Mouse (Mus musculus) left cerebral cortex, adult 18-20 months (tissue): ENCODE measurements around the gene Rdh1. TPM values are rescaled to one million over a fixed set of nuclear protein-coding genes. Genes with fewer than 3 reads are reported as not detected.

Experiments
- DNase-seq, 2 experiments: peaks; one replicate each; pipeline ENCODE4 v3.0.0; 2021 to 2022; ENCODE audit warnings: low spot score in 2 of 2, mixed read lengths in 1 of 2
- long read RNA-seq, 2 experiments: library from polyadenylated mRNA; stranded (forward); transcript quantifications; one replicate each; pipeline ENCODE4 v2.0.0; 2021
- total RNA-seq, 2 experiments: library from RNA; stranded (reverse); gene quantifications; 2 replicates each; pipeline ENCODE4 v1.2.3; 2021

Rdh1 gene
- total RNA-seq = under 1 TPM in 1 of 2 experiments, not detected in 1; 0.19 TPM
- long read RNA-seq, experiment 1 = 0 reads
- long read RNA-seq, experiment 2 = 0 reads

GRCm38 (mm10) chr10:127759181-127760110 lies at the start of gene Rdh1, which contains the start of gene Rdh16f1:
TSS of gene Rdh1 (plus strand) at chr10:127759721.
TSS of gene Rdh16f1 (plus strand) at chr10:127759787.
- no peak for DNase-seq

- DNase-seq = no peak
These were observed 49.2 kb upstream of the Rdh1 start for GRCm38 (mm10) chr10:127710331-127710730.

GRCm38 (mm10) chr10:127712736-127713135 lies 46.8 kb upstream of the Rdh1 start:
- DNase-seq = no peak

DNA sequence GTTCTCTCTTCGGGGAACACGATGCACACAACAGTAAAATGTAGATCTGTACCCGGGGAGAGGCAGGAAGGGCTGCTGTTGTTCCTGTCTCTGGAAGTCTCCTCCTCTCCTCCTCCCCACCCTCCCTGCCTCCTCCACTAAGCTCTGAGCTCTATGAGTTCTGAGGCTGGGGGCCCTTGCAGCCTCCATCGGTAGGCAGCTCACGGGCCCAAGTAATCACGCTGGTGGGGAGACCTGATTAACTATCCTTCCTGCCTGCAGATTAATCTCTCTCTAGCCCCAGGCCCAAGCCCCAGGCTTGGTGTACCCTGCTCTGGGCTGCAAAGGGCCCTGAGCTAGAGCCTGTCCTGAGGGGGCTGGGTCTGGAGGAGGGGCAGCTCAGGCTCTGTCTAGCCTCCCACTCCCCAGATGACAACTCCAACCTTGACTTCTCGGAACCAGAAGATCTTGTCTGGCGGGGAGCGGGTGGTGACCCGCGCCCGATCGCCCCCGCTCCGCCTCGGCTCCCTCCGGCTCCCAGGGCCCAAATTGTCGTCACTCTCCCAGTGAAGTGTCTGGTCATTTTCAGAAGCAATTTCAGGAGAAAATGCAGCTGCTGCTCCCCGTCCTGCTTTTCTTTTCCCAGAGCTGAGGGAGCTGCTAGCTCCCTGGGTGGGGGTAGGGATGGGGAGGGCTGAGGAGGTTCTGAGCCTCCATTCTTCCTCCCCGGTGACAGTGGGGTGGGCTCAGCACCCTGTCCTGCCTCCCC lies 37.7 kb upstream of the Rdh1 start:
- DNase-seq = peak; percentile 16 to 31

GRCm38 (mm10) chr10:127724178-127724577 lies 35.3 kb upstream of the Rdh1 start, which contains the start of gene Tac2:
TSS of gene Tac2 (plus strand) at chr10:127724478.
- DNase-seq = no peak

- DNase-seq = no peak
These were observed 34.4 kb upstream of the Rdh1 start for GRCm38 (mm10) chr10:127725136-127725535.

DNA sequence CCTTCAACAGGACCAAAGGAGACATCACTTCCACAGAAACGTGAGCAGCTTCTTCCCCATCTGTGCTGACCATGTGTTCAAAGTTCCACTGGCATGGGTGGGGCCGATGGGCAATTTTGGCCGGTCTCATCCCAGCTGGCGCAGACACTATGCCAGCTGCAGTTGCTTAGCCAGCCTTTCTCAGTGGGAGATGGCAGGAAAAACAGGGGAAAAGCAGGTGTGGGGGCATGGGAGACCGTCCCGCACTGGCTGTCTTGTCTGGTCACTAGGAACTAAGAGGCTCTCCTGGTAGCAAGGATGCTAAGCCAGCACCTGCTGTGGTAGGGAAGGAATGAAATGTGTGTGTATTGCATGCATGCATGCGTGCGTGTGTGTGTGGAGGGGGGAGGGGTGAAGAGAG lies 31.1 kb upstream of the Rdh1 start:
- no peak for DNase-seq

GRCm38 (mm10) chr10:127730285-127730932 lies 29.1 kb upstream of the Rdh1 start:
- peak in 1 of 2 experiments; percentile 42 for DNase-seq

DNA sequence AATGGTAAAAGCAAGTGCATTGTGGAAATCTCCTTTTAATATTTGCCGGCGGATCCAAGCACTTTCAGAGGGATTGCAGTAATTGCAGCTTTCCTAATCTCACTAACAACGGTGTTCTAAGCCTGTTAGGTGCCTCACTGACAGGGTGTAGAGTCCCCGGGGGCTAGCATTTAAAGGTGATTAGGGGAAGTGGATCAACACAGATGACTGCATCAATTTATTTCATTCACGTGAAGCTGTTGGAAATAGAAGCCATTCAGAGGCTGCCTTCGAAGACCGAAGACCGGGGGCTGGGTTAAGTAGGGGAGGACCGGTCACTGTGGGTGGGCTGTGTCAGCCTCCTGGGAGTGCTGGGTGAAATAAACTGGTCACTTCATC lies 28.6 kb upstream of the Rdh1 start:
- DNase-seq = no peak

DNA sequence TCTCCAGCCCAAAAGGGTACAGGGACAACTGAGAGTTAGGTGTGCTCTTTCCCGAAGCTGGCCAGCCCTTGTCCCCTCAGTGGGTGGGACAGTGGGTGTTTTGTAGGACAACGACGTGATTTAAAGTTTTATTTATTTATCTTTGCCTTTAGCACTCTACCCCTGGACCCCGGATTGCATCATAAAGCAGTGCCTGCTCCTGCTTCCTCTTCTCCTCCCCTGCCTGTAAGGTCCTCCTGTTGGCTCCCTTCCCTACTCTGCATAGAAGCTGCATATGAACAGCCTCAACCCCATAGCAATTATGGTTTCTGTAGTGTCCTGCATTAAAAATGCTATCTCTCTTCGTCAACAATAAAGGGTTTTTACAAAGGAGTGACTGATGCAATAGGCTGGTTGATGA lies 28.1 kb upstream of the Rdh1 start:
- DNase-seq = no peak

DNA sequence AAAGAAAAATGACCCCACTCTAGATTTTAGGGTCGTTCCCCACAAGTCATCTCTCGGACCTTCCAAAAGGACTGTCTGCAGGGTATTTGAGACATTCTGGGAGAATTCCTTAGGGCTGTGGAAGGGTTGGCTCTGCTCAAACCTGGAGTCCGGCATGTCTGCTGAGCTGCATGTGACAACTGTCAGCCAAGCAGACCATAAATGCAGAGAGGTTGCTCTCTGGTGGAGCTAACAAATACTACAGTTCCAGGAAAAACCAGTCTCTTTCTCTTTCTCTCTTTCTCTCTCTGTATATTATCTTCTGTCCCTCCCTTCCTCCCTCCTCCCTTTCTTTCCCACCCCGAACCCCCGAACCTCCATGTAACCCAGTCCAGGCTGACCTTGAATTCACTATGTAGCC lies 25.1 kb upstream of the Rdh1 start:
- DNase-seq = no peak

GRCm38 (mm10) chr10:127736266-127736665 lies 23.3 kb upstream of the Rdh1 start:
- DNase-seq = no peak

GRCm38 (mm10) chr10:127736916-127737315 lies 22.6 kb upstream of the Rdh1 start:
- DNase-seq = no peak

GRCm38 (mm10) chr10:127737552-127737951 lies 22.0 kb upstream of the Rdh1 start:
- no peak for DNase-seq

- DNase-seq = no peak
These were observed 21.2 kb upstream of the Rdh1 start for GRCm38 (mm10) chr10:127738151-127738882.

GRCm38 (mm10) chr10:127739083-127739660 lies 20.3 kb upstream of the Rdh1 start, which contains the start of gene Zbtb39:
TSS of gene Zbtb39 (plus strand) at chr10:127739538.
- peak; percentile 70 to 77 for DNase-seq

DNA sequence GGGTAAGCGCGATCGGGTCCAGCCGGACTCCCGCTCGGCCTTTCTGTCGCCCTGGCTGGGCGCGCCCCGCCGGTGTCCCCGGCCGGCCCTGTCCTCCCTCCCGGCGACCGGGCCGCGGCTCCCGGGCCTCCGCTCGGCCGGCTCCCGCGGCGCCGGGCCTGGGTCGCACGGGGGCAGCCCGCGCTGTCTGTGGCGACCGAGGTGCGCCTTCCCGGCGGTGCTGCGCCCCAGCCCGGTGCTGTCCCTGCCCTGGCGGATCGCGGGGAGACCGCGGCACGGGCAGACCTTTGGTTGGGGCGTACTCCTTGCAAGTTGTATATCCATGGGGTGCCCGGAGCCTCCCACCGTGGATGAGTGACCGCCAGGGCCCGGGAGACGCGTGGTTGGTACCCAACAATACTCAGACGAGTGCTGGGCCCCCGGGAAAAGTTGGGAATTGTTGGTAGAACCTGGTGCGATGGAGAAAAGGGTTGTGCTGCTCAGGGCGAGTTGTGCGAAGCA lies 19.8 kb upstream of the Rdh1 start:
- no peak for DNase-seq

DNA sequence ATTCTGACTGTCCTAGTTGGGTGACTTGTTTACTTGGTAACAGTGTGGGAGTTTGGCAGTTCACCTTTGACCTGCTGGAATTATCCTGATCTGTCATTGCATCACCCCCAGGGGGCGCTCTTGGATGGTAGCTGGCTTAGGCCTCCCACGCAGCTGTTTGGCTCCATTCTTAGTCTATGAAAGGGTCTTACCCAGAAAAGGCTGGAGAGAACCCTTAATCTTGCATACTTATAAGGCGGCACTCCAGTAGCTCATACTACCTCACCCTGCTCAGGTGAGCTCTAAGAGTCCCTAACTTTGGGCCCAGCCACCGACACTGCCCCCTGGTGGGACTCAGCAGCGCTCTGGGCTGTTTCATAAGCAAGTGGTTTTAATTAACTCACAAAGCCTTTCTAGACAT lies 14.9 kb upstream of the Rdh1 start:
- DNase-seq = no peak

GRCm38 (mm10) chr10:127745886-127746285 lies 13.6 kb upstream of the Rdh1 start:
- DNase-seq = no peak

DNA sequence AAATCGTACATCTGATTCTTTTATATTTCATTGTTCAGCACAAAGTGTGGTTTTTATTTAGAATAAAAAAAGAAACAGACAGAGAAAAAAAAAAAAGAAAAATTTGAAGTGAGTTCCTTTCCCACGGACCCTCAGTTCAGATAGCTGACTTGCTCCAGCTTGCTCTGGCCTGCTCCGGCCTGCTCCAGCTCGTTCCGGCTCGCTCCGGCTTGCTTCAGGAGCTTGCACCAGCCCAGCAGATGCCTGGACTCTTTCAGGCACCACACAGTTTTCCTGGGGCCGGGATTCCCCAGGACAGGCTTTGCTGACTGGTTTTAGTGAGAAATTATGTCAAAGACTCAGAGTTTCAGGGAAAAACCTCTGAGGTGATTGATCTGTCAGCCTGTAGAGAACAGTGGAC lies 12.3 kb upstream of the Rdh1 start:
- DNase-seq = no peak
